Mouse (Mus musculus) neural tube, embryonic 10.5 days (tissue): ENCODE results near the gene Bcas3.

Source experiments
- DNase-seq: peaks from one replicate; pipeline ENCODE4 v3.0.0-alpha.2; 2017; ENCODE audit warnings: low spot score; ENCODE audit errors: extremely low spot score

The Bcas3 gene

DNA sequence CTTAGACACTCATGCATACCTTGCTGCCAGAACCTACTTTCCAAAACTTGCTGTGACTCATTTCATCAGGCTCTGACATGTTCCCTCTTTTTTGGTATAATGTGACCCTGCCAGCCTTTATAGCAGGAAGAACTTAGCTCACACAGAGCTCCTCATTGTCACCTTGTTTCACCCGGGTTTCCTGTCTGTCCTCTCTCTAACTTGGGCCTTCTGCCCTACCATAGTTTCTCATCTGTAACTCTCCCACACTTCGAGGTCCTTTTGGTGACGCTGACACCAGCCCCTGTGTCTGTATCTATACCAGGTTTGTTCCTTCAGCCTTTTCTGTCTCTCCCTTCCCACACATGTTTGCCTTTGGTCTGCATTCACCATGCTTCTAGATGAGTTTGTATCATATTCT is 295.9 kb downstream of the Bcas3 start:
- DNase-seq = no peak

GRCm38 (mm10) chr11:85649373-85649772 is 296.4 kb downstream of the Bcas3 start:
- DNase-seq = no peak

DNA sequence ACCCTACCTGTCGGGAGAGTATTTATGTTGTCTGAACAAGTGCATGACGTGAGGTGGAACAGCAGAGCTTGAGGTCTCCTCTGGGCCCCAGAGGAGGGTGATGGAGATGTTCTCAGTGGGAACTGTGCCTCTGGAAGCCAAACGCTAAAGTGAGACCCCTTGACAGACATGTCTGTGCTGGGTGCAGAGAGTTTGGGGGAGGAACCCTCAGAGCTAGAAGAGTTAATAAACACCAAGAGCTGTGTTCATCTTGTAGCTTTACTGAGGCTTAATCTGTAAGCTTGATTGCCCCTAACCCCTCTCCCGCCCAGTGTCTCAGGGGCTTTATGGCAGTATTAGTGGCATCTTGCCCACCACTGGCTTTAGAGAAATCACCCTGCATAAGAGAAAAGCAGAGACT is 304.5 kb downstream of the Bcas3 start:
- DNase-seq = no peak

- DNase-seq = no peak
These were observed 307.3 kb downstream of the Bcas3 start for GRCm38 (mm10) chr11:85660304-85660703.

GRCm38 (mm10) chr11:85667176-85667575 is 314.2 kb downstream of the Bcas3 start:
- no peak for DNase-seq

- no peak for DNase-seq
These were observed 314.8 kb downstream of the Bcas3 start for GRCm38 (mm10) chr11:85667741-85668140.

- no peak for DNase-seq
These were observed 320.0 kb downstream of the Bcas3 start for GRCm38 (mm10) chr11:85672881-85673475.

- DNase-seq = no peak
These were observed 322.3 kb downstream of the Bcas3 start for GRCm38 (mm10) chr11:85675244-85675643.

GRCm38 (mm10) chr11:85676357-85677004 is 323.5 kb downstream of the Bcas3 start:
- DNase-seq = peak; percentile 47

- DNase-seq = no peak
These were observed 325.7 kb downstream of the Bcas3 start for GRCm38 (mm10) chr11:85678666-85679065.

- DNase-seq = no peak
These were observed 328.8 kb downstream of the Bcas3 start for GRCm38 (mm10) chr11:85681580-85682419.

- no peak for DNase-seq
These were observed 332.0 kb downstream of the Bcas3 start for GRCm38 (mm10) chr11:85684981-85685380.

GRCm38 (mm10) chr11:85687816-85688439 is 335.0 kb downstream of the Bcas3 start:
- DNase-seq = no peak

GRCm38 (mm10) chr11:85688440-85688838 is 335.5 kb downstream of the Bcas3 start:
- no peak for DNase-seq

- DNase-seq = no peak
These were observed 336.3 kb downstream of the Bcas3 start for GRCm38 (mm10) chr11:85689226-85689625.

DNA sequence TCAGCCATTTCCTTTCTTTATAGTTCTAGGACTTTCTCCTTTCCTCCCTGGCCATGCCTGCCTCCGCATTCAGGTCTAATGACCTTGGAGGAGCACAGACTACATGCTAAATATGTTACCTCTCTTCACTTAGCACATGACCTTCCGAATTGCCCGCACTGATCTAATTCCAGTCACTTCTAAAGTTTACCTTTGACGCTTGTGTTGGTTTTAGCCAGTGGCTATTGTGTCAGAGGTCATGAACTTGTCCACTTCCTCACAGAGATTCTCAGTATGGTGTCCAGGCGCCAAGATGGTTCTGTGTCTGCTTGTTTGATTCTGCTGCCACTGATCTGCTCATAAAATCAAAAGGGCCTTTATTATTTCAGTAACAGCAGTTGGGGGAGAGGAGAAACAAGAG is 338.3 kb downstream of the Bcas3 start:
- DNase-seq = no peak

- DNase-seq = no peak
These were observed 342.8 kb downstream of the Bcas3 start for GRCm38 (mm10) chr11:85695614-85696263.

- peak; percentile 48 for DNase-seq
These were observed 343.8 kb downstream of the Bcas3 start for GRCm38 (mm10) chr11:85696491-85697398.

DNA sequence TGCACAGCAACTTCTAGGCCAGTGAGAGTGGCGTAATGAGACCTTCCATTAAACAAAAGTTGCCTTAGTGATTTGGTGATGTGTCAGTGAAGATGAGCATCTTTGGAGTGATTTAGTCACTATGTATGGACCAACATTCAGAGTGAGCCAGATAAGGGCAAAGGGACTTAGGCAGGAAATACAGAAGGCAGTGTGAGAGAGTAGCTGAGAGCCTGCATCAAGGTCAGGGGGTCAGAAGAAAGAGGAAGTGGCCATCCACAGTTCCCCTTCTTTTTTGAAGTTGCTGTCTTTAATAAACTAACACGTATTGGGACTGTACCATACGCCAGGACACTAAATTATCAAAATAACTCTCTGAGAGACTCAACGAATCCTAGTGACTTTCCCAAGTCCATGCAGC is 344.5 kb downstream of the Bcas3 start:
- no peak for DNase-seq

GRCm38 (mm10) chr11:85698242-85698641 is 345.3 kb downstream of the Bcas3 start:
- no peak for DNase-seq
